Mouse (Mus musculus) cerebellum, adult 2 months (tissue): ENCODE measurements at regions not wholly inside any gene's neighbourhood (a gene's known extent, or its start where the extent isn't known, plus 50 kb on each side); places are given as distances from the start of the nearest gene placed in this dataset.

Experiments
- CTCF ChIP-seq: fragments of 200-500 bp; IDR thresholded peaks from 2 replicates; pipeline ENCODE4 v1.5.1; 2011; ENCODE audit warnings: low read depth, mild to moderate bottlenecking, control low read depth, low read length, moderate library complexity, borderline replicate concordance; ENCODE audit not compliant: insufficient read depth
- POLR2A ChIP-seq: fragments of 200-500 bp; IDR thresholded peaks from 2 replicates; pipeline ENCODE4 v1.6.1; 2011; ENCODE audit warnings: low read length, control low read depth, borderline replicate concordance; ENCODE audit not compliant: insufficient read depth

DNA sequence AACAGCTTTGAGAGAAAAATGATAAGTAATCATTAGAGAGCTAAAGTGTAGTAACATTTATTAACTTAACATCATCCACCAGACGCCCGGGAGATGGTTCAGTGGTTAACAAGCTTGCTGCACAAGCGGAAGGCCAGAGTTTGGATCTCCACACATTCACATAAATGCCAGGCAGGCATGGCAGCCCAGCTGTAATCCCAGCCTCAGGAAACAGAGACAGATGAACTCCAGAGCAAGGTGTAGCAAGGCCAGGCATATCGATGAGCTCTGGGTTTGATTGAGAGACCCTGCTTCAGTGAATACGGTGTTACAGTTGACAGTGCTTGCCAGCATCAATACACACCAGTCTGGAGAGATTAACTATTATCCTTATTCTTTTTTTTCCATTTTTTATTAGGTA, 62.1 kb upstream of the Coro2b start:
- TF ChIP-seq CTCF (no peak), POLR2A (no peak)
